Mouse (Mus musculus) ES-Bruce4 (cell line): ENCODE data around the gene Kcnip4.

ENCODE experiments used
- CTCF ChIP-seq: IDR thresholded peaks from one replicate; pipeline ENCODE4 v1.8.1; 2011; ENCODE audit warnings: low read depth, low read length
- EP300 ChIP-seq: IDR thresholded peaks from 2 replicates; pipeline ENCODE4 v1.6.1; 2011; ENCODE audit warnings: low read depth, low read length; ENCODE audit not compliant: insufficient read depth

DNA sequence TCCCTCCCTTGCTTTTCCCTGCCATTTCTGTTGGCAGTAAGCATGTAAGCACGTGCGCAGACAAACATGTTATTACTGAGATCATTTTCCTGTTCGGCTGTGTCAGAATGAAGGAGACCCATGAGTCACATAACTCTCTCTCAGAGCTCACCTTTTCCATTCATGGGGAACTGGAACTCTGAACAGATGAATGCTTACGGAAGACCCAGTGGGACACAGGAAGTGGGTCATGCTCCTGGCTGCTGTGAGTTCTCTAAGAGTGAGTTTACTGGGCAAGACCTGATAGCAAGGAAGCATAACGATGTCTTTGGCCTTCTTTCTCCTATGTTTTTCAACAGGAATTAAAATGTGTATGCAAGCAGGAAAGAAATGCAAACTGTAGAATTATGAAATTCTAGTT is 917.8 kb downstream of the Kcnip4 start:
- no peak for TF ChIP-seq CTCF
- no peak for TF ChIP-seq EP300
